Mouse (Mus musculus): Measurements from ENCODE around the gene Khdrbs1.

- TF ChIP-seq GATA1 (IDR thresholded peaks at IDR 0.05; ENCODE audit: low read length) (no peak), TAL1 (IDR thresholded peaks at IDR 0.05; ENCODE audit: low read length) (no peak)
Measured at GRCm38 (mm10) chr4:129789635-129790034, 47.5 kb upstream of the Khdrbs1 start.

All from erythroblast, embryonic 14.5 days (primary cell).